Mouse (Mus musculus): ENCODE data around the gene Dab2ip. TPM values are rescaled to one million over a fixed set of nuclear protein-coding genes. Genes with fewer than 3 reads are reported as not detected.

Gene Dab2ip
- total and polyA plus RNA-seq, 3 experiments, result 4.9 to 15.6 (median 7.8) TPM

- TF ChIP-seq E2F4 (IDR thresholded peaks at IDR 0.05; ENCODE audit: insufficient replicate concordance, low read depth, low read length) (no peak), MXI1 (IDR thresholded peaks at IDR 0.05; ENCODE audit: low read depth, low read length) (no peak), JUND (conservative IDR thresholded peaks at IDR 0.05; ENCODE audit: low read depth, low read length) (no peak), MEF2A (IDR thresholded peaks at IDR 0.05; ENCODE audit: borderline replicate concordance, low read depth, low read length) (no peak), ZNF384 (IDR thresholded peaks at IDR 0.05; ENCODE audit: low read depth, low read length) (no peak), IRF4 (IDR thresholded peaks at IDR 0.05; ENCODE audit: low read depth, low read length) (no peak), CHD1 (IDR thresholded peaks at IDR 0.05; ENCODE audit: low read depth, low read length) (no peak), POLR2A (IDR thresholded peaks at IDR 0.05; ENCODE audit: low read depth, low read length) (no peak), RAD21 (IDR thresholded peaks at IDR 0.05; ENCODE audit: low read depth, low read length) (no peak), ZMIZ1 (IDR thresholded peaks at IDR 0.05; ENCODE audit: low read depth, low read length) (no peak)
- in situ Hi-C loops (cut with MboI; ENCODE audit: low pct_ligation_motif_present, low pct_unique_long_range_greater_than_20kb, low sequenced_read_pairs) (no loop called here), dilution Hi-C loops (cut with MboI; ENCODE audit: extremely low pct_ligation_motif_present, extremely low pct_unique_long_range_greater_than_20kb, low sequenced_read_pairs) (no loop called here)
- Histone ChIP-seq H3K9me3 (replicated peaks; ENCODE audit: low read length) (no peaks in the 10 kb centered on the region), H3K79me2 (replicated peaks; ENCODE audit: control insufficient read depth, extremely low read depth, insufficient read depth, poor library complexity, severe bottlenecking) (no peaks in the 10 kb centered on the region), H3K4me1 (ENCODE audit: control insufficient read depth in 1 of 2, insufficient read depth in 2 of 2) (peaks cover 15 to 45% of the 10 kb centered on the region in 2 experiments), H3K4me3 (replicated peaks in 1 of 3; ENCODE audit: low read depth in 2 of 3, low read length in 2 of 3, poor library complexity in 1 of 3) (no peak overlapping the region), H3K36me3 (replicated peaks in 1 of 2; ENCODE audit: control insufficient read depth in 1 of 2, insufficient read depth in 1 of 2, low read length in 1 of 2) (no peaks in the 10 kb centered on the region), H3K27me3 (replicated peaks) (peaks cover 2% of the 10 kb centered on the region), H3K9ac (ENCODE audit: insufficient read depth, low read depth) (no peak overlapping the region), H3K4me2 (ENCODE audit: insufficient read depth, low read depth, poor library complexity, severe bottlenecking) (no peak overlapping the region), H3K27ac (ENCODE audit: insufficient read depth, low read depth) (no peak overlapping the region)
- DNase-seq (ENCODE audit: extremely low read depth), result no peak
Observed at GRCm38 (mm10) chr2:35751781-35752505, 193.9 kb downstream of the Dab2ip start.

- Histone ChIP-seq H3K4me3 (replicated peaks in 1 of 3; ENCODE audit: low read depth in 2 of 3, low read length in 2 of 3, poor library complexity in 1 of 3) (no peak overlapping the region), H3K27ac (ENCODE audit: insufficient read depth, low read depth) (no peak overlapping the region), H3K27me3 (replicated peaks) (peaks cover 2% of the 10 kb centered on the region), H3K36me3 (replicated peaks in 1 of 2; ENCODE audit: control insufficient read depth in 1 of 2, insufficient read depth in 1 of 2, low read length in 1 of 2) (no peaks in the 10 kb centered on the region), H3K9ac (ENCODE audit: insufficient read depth, low read depth) (no peak overlapping the region), H3K4me1 (ENCODE audit: control insufficient read depth in 1 of 2, insufficient read depth in 2 of 2) (peaks cover 29 to 65% of the 10 kb centered on the region in 2 experiments), H3K79me2 (replicated peaks; ENCODE audit: control insufficient read depth, extremely low read depth, insufficient read depth, poor library complexity, severe bottlenecking) (no peaks in the 10 kb centered on the region), H3K9me3 (replicated peaks; ENCODE audit: low read length) (no peaks in the 10 kb centered on the region), H3K4me2 (ENCODE audit: insufficient read depth, low read depth, poor library complexity, severe bottlenecking) (peak overlapping the region; percentile 34; the same call in 1 of the 2 replicates)
- peak; percentile 90 for DNase-seq (ENCODE audit: extremely low read depth)
- in situ Hi-C loops (cut with MboI; ENCODE audit: low pct_ligation_motif_present, low pct_unique_long_range_greater_than_20kb, low sequenced_read_pairs) (no loop called here), dilution Hi-C loops (cut with MboI; ENCODE audit: extremely low pct_ligation_motif_present, extremely low pct_unique_long_range_greater_than_20kb, low sequenced_read_pairs) (no loop called here)
- TF ChIP-seq SMC3 (IDR thresholded peaks at IDR 0.05; ENCODE audit: low read depth, low read length) (peak; percentile 21; the same call in 1 of the 2 replicates), MAFK (IDR thresholded peaks at IDR 0.05; ENCODE audit: insufficient replicate concordance, low read length) (no peak), MEF2A (IDR thresholded peaks at IDR 0.05; ENCODE audit: borderline replicate concordance, low read depth, low read length) (peak; percentile 67), USF2 (conservative IDR thresholded peaks at IDR 0.05; ENCODE audit: low read depth, low read length) (no peak), ETS1 (conservative IDR thresholded peaks at IDR 0.05; ENCODE audit: low read depth, low read length) (peak; percentile 80), TCF12 (IDR thresholded peaks at IDR 0.05; ENCODE audit: low read depth, low read length) (peak; percentile 84), NRF1 (IDR thresholded peaks at IDR 0.05; ENCODE audit: low read depth, low read length) (peak; percentile 78), ELF1 (IDR thresholded peaks at IDR 0.05; ENCODE audit: low read depth, low read length) (0 out of 2 replicates have a peak, but pooled peaks have one; percentile 2), IRF4 (IDR thresholded peaks at IDR 0.05; ENCODE audit: low read depth, low read length) (peak; percentile 94), BHLHE40 (IDR thresholded peaks at IDR 0.05; ENCODE audit: low read depth, low read length) (peak; percentile 92), ZNF384 (IDR thresholded peaks at IDR 0.05; ENCODE audit: low read depth, low read length) (no peak), TBP (conservative IDR thresholded peaks at IDR 0.05; ENCODE audit: low read depth, low read length) (peak; percentile 53; the same call in 1 of the 2 replicates), MAZ (IDR thresholded peaks at IDR 0.05; ENCODE audit: low read depth, low read length) (no peak), EP300 (IDR thresholded peaks at IDR 0.05; ENCODE audit: low read length) (peak; percentile 90), SIN3A (IDR thresholded peaks at IDR 0.05; ENCODE audit: low read length) (peak; percentile 42; the same call in 1 of the 2 replicates), RCOR1 (conservative IDR thresholded peaks at IDR 0.05; ENCODE audit: low read depth, low read length) (peak; percentile 53; the same call in 1 of the 2 replicates), RAD21 (IDR thresholded peaks at IDR 0.05; ENCODE audit: low read depth, low read length) (peak; percentile 2), UBTF (IDR thresholded peaks at IDR 0.05; ENCODE audit: low read depth, low read length) (peak; percentile 85; the same call in 1 of the 2 replicates), CHD2 (IDR thresholded peaks at IDR 0.05; ENCODE audit: low read length) (peak; percentile 33; the same call in 1 of the 2 replicates), CTCF (conservative IDR thresholded peaks at IDR 0.05 in 1 of 2, IDR thresholded peaks at IDR 0.05 in 1 of 2; ENCODE audit: low read depth in 2 of 2, low read length in 2 of 2) (no peak)
Observed at GRCm38 (mm10) chr2:35756467-35756866, 198.4 kb downstream of the Dab2ip start.
